Mouse (Mus musculus) kidney, adult 2 months (tissue): ENCODE measurements around the gene Shb.

Experiments used
- CTCF ChIP-seq: fragments of 200-500 bp; conservative IDR thresholded peaks from 2 replicates; pipeline ENCODE4 v1.5.1; 2011; ENCODE audit warnings: low read depth, mild to moderate bottlenecking, control low read depth, low read length, moderate library complexity, mixed read lengths; ENCODE audit not compliant: insufficient read depth, insufficient read length
- POLR2A ChIP-seq: fragments of 200-500 bp; IDR thresholded peaks from one replicate; pipeline ENCODE4 v1.6.1; 2011; ENCODE audit warnings: low read depth, low read length, control low read depth

DNA sequence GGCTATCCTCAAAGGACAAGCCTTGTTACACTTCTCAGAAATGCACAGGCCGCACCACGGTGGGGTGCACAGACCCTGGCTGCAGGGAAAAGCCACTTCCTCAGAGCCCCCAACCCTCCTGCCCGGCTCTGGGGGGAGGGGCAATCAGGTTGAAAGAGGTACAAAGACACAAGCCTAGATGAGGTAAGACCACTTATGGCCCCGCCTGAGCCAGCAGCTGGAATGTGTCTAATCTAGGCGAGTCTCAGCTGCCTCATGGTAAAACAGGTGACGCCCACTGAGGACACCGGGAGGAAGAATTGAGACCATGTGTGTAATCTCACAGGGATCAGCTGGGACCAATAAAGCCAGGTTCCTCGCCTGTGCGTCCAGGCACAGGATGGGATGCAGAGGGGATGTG, 25.2 kb downstream of the Shb start:
- TF ChIP-seq POLR2A = no peak
- no peak for TF ChIP-seq CTCF
